Mouse (Mus musculus): ENCODE data around the gene Gm10750. TPM values are rescaled to one million over a fixed set of nuclear protein-coding genes. Genes with fewer than 3 reads are reported as not detected.
"Not testable (repeated sequence)": the region's sequence is repeated elsewhere in the genome, so short reads cannot be mapped to it uniquely, and the experiment has no call there.

The Gm10750 gene
- total RNA-seq (2014; fragmentation: Nextera tagmentation) (not detected in 2 replicates), total RNA-seq (2017) (0.06 and 0.16 TPM in 2 replicates), polyA plus RNA-seq (2012) (not detected in 2 replicates)

GRCm38 (mm10) chr2:149017137-149017536 lies at the start of gene Gm10750:
TSS of gene Gm10750 (minus strand) at chr2:149017237.
- H3K4me3 ChIP-seq (ENCODE audit: low read depth, low read length); ATAC-seq (ENCODE audit: extremely low read depth, insufficient number of reproducible peaks, low FRiP score, poor library complexity, severe bottlenecking); DNase-seq (ENCODE audit: low spot score); H3K36me3 ChIP-seq (replicated peaks); H3K4me1 ChIP-seq (ENCODE audit: insufficient read depth, low read depth, low read length); H3K9me3 ChIP-seq (replicated peaks); H3K27me3 ChIP-seq (ENCODE audit: insufficient read depth, low read length): not testable (repeated sequence)

- H3K4me3 ChIP-seq (ENCODE audit: low read depth, low read length) = no peak overlapping the region
- H3K9me3 ChIP-seq (replicated peaks) = no peaks in the 10 kb centered on the region
- no peaks in the 10 kb centered on the region for H3K4me1 ChIP-seq (ENCODE audit: insufficient read depth, low read depth, low read length)
- no peak for DNase-seq (ENCODE audit: low spot score)
- no peaks in the 10 kb centered on the region for H3K27me3 ChIP-seq (ENCODE audit: insufficient read depth, low read length)
- H3K36me3 ChIP-seq (replicated peaks) = no peaks in the 10 kb centered on the region
- TF ChIP-seq GATA2 (IDR thresholded peaks at IDR 0.05; ENCODE audit: borderline replicate concordance, low read depth, low read length) (no peak), GATA1 (IDR thresholded peaks at IDR 0.05; ENCODE audit: borderline replicate concordance, low read length) (no peak), CTCF (IDR thresholded peaks at IDR 0.05; ENCODE audit: low read depth, low read length) (no peak), TAL1 (conservative IDR thresholded peaks at IDR 0.05; ENCODE audit: low read depth, low read length) (no peak), POLR2AphosphoS5 (IDR thresholded peaks at IDR 0.05; ENCODE audit: insufficient replicate concordance, low read depth, low read length) (no peak)
- ATAC-seq (ENCODE audit: extremely low read depth, insufficient number of reproducible peaks, low FRiP score, poor library complexity, severe bottlenecking) = no peak; the same call in 1 of the 2 replicates
These were observed 12.2 kb downstream of the Gm10750 start for GRCm38 (mm10) chr2:149004826-149005225.

- Histone ChIP-seq H3K9me3 (replicated peaks) (no peaks in the 10 kb centered on the region), H3K36me3 (replicated peaks) (no peaks in the 10 kb centered on the region), H3K27me3 (ENCODE audit: insufficient read depth, low read length) (no peaks in the 10 kb centered on the region), H3K4me1 (ENCODE audit: insufficient read depth, low read depth, low read length) (no peaks in the 10 kb centered on the region), H3K4me3 (ENCODE audit: low read depth, low read length) (no peak within 1 kb of the TSS)
- TF ChIP-seq GATA2 (IDR thresholded peaks at IDR 0.05; ENCODE audit: borderline replicate concordance, low read depth, low read length) (no peak), POLR2AphosphoS5 (IDR thresholded peaks at IDR 0.05; ENCODE audit: insufficient replicate concordance, low read depth, low read length) (no peak), CTCF (IDR thresholded peaks at IDR 0.05; ENCODE audit: low read depth, low read length) (no peak), TAL1 (conservative IDR thresholded peaks at IDR 0.05; ENCODE audit: low read depth, low read length) (no peak), GATA1 (IDR thresholded peaks at IDR 0.05; ENCODE audit: borderline replicate concordance, low read length) (no peak)
- ATAC-seq (ENCODE audit: extremely low read depth, insufficient number of reproducible peaks, low FRiP score, poor library complexity, severe bottlenecking) = no peak
- DNase-seq (ENCODE audit: low spot score) = no peak
These were observed 13.9 kb downstream of the Gm10750 start, which contains the start of gene Gm1330 for GRCm38 (mm10) chr2:149003151-149003550. TSS of gene Gm1330 (minus strand) at chr2:149003251.

- no peak for DNase-seq (ENCODE audit: low spot score)
- Histone ChIP-seq H3K4me1 (ENCODE audit: insufficient read depth, low read depth, low read length) (no peaks in the 10 kb centered on the region), H3K27me3 (ENCODE audit: insufficient read depth, low read length) (no peaks in the 10 kb centered on the region), H3K9me3 (replicated peaks) (no peaks in the 10 kb centered on the region), H3K36me3 (replicated peaks) (no peaks in the 10 kb centered on the region), H3K4me3 (ENCODE audit: low read depth, low read length) (no peak overlapping the region)
- ATAC-seq (ENCODE audit: extremely low read depth, insufficient number of reproducible peaks, low FRiP score, poor library complexity, severe bottlenecking) = no peak
- TF ChIP-seq TAL1 (conservative IDR thresholded peaks at IDR 0.05; ENCODE audit: low read depth, low read length) (no peak), GATA1 (IDR thresholded peaks at IDR 0.05; ENCODE audit: borderline replicate concordance, low read length) (no peak), GATA2 (IDR thresholded peaks at IDR 0.05; ENCODE audit: borderline replicate concordance, low read depth, low read length) (no peak), CTCF (IDR thresholded peaks at IDR 0.05; ENCODE audit: low read depth, low read length) (no peak), POLR2AphosphoS5 (IDR thresholded peaks at IDR 0.05; ENCODE audit: insufficient replicate concordance, low read depth, low read length) (no peak)
These were observed 21.9 kb downstream of the Gm10750 start for GRCm38 (mm10) chr2:148995133-148995532.

Other genes with a start within 250 kb of the Gm10750 start
- gene Cst11, start 245.7 kb downstream of the Gm10750 start, total RNA-seq (2014; fragmentation: Nextera tagmentation) = not detected in 2 replicates
- gene Cst11, start 245.7 kb downstream of the Gm10750 start, total RNA-seq (2017) = not detected in 2 replicates
- gene Cst11, start 245.7 kb downstream of the Gm10750 start, polyA plus RNA-seq (2012) = not detected in 2 replicates
- not detected in 2 replicates for gene 8030411F24Rik, start 235.2 kb downstream of the Gm10750 start, total RNA-seq (2014; fragmentation: Nextera tagmentation)
- gene 8030411F24Rik, start 235.2 kb downstream of the Gm10750 start, total RNA-seq (2017) = 0.23 TPM in 1 of 2 replicates, not detected in the other
- gene 8030411F24Rik, start 235.2 kb downstream of the Gm10750 start, polyA plus RNA-seq (2012) = not detected in 2 replicates
- gene Cst12, start 227.9 kb downstream of the Gm10750 start, total RNA-seq (2014; fragmentation: Nextera tagmentation) = not detected in 2 replicates
- gene Cst12, start 227.9 kb downstream of the Gm10750 start, total RNA-seq (2017) = not detected in 2 replicates
- gene Cst12, start 227.9 kb downstream of the Gm10750 start, polyA plus RNA-seq (2012) = not detected in 2 replicates
- not detected in 2 replicates for gene Cst8, start 218.5 kb downstream of the Gm10750 start, total RNA-seq (2014; fragmentation: Nextera tagmentation)
- not detected in 2 replicates for gene Cst8, start 218.5 kb downstream of the Gm10750 start, total RNA-seq (2017)
- not detected in 2 replicates for gene Cst8, start 218.5 kb downstream of the Gm10750 start, polyA plus RNA-seq (2012)
- not detected in 2 replicates for gene Cst13, start 197.2 kb downstream of the Gm10750 start, total RNA-seq (2014; fragmentation: Nextera tagmentation)
- 0.27 TPM in 1 of 2 replicates, not detected in the other for gene Cst13, start 197.2 kb downstream of the Gm10750 start, total RNA-seq (2017)
- not detected in 2 replicates for gene Cst13, start 197.2 kb downstream of the Gm10750 start, polyA plus RNA-seq (2012)
- gene Cst9, start 182.1 kb downstream of the Gm10750 start, total RNA-seq (2014; fragmentation: Nextera tagmentation) = not detected in 2 replicates
- gene Cst9, start 182.1 kb downstream of the Gm10750 start, total RNA-seq (2017) = not detected in 2 replicates
- not detected in 2 replicates for gene Cst9, start 182.1 kb downstream of the Gm10750 start, polyA plus RNA-seq (2012)
- gene 9230104L09Rik, start 152.2 kb downstream of the Gm10750 start, total RNA-seq (2014; fragmentation: Nextera tagmentation) = not detected in 2 replicates
- not detected in 2 replicates for gene 9230104L09Rik, start 152.2 kb downstream of the Gm10750 start, total RNA-seq (2017)
- not detected in 2 replicates for gene 9230104L09Rik, start 152.2 kb downstream of the Gm10750 start, polyA plus RNA-seq (2012)
- gene Cst3, start 141.5 kb downstream of the Gm10750 start, total RNA-seq (2014; fragmentation: Nextera tagmentation) = 36.9 and 46.5 TPM in 2 replicates
- gene Cst3, start 141.5 kb downstream of the Gm10750 start, total RNA-seq (2017) = 71.8 and 77.7 TPM in 2 replicates
- gene Cst3, start 141.5 kb downstream of the Gm10750 start, polyA plus RNA-seq (2012) = 82.2 and 105 TPM in 2 replicates
- gene Gm1330, start 14.0 kb downstream of the Gm10750 start, total RNA-seq (2014; fragmentation: Nextera tagmentation) = not detected in 2 replicates
- not detected in 2 replicates for gene Gm1330, start 14.0 kb downstream of the Gm10750 start, total RNA-seq (2017)
- gene Gm1330, start 14.0 kb downstream of the Gm10750 start, polyA plus RNA-seq (2012) = not detected in 2 replicates